Mouse (Mus musculus): Measurements from ENCODE around the gene Caly. TPM values are rescaled to one million over a fixed set of nuclear protein-coding genes. Genes with fewer than 3 reads are reported as not detected.

Gene Caly
- total RNA-seq, 4 experiments from 2014 or later = 184 to 218 (median 213) TPM

DNA sequence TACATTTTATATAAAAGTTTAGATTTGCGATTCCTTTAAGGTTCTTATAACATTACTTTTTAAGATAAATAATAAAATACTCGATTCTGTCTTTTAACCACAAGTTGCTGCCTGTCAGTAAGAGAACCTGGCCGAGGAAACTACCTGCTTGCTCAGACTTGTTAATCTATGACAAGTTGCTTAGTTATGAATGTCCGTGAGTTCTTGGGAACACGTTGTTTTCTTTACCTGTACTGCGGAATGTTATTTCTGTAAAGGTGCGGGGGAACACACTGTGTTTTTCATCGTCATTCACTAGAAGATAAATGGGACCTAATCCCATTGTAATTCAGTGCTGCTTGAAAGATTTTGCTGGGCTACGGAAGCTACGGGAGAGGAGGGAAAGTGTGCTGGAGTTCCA lies 8.3 kb upstream of the Caly start:
- DNase-seq (ENCODE audit: low spot score in 2 of 2) = no peak

DNA sequence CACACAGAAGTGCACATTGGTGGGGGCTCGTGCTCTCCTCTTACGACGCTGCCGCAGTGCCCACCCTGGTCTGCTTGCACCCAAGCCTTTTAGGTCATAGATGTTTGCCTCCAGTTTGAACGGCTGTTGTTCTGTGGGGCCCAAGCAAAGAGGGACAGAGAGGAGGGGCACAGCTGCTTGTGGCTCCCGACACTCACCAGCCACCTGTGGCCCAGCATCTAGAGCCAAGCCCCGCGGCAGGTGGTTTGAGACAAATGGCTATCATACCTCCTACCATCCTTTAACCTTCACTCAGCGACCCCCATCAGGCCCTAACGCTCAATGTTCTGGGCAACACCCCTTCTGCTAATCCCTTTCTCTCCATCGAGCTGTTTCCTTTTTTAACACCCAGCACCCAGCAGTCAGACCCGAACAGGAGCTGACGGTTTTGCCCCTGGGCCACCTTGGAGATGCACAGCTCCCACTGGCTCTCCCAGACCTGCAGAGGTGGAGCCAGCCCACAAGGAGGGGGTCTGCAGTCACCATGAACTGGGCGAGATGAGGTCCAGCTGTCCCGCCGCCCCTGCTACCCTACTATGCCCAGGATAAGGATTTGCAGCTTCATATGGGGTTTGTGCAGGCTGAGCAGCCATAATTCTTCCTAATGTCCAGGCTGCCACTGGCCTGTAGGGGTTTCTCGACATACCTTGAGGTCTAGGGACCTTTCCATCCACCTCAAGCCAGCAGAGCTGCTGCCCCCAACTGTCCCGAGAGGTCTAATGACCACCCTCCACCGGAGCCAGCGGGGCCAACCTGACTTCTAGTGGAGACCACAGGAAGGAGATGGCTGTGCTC lies 723 bp downstream of the Caly start:
- DNase-seq (ENCODE audit: low spot score in 2 of 2) = peak; percentile 52 to 55

DNA sequence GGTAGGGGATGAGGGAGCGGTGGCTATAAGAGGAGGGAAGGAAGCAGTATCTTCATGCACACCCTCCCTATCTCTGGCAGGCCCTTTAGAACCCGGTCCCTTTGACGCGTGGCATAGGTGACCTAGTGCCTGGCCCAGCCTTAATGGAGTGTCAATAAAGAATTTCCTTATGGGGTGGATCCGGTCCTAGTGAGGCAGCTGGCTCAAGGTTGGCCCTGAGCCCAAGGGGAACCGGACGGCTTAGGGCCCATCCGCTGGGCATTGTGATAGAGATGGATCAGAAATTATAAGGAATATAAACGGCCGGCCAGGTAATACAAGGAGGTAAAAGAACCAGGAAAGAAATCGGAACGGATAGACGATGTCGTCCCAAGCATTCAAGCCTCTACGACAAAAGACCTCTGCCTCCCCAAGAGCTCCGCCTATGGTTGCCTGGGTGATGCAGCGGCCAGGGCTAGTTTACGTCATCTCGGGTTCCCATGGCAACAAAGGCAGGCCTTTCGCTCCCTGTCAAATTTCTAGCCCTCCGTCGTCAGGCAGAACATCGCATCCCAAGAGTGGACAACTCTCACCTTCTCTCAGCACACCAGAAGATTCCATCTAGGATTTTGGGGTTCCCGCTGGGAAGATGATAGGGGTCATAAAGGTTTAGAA lies 1.7 kb downstream of the Caly start:
- DNase-seq (ENCODE audit: low spot score in 2 of 2) = peak; percentile 75 to 91

DNA sequence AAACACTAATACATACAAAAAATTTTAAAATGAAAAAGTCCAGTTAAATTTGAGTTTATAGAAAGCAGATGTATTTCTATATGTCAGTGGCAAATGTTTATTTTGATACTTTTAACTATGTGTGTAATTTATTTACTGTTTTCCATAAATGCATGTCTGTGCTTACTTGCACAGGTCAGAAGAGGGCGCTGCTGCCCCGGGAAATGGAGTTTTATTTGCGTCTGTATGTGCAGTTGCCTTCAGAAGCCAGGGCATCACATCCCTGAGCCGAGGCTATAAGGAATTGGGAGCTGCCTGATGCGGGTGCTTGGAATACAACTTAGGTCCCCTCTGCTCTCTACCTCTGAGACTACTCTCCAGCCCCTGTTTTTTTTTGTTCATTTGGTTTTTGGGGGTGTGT lies 3.6 kb downstream of the Caly start:
- peak; percentile 43 to 56 for DNase-seq (ENCODE audit: low spot score in 2 of 2)

DNA sequence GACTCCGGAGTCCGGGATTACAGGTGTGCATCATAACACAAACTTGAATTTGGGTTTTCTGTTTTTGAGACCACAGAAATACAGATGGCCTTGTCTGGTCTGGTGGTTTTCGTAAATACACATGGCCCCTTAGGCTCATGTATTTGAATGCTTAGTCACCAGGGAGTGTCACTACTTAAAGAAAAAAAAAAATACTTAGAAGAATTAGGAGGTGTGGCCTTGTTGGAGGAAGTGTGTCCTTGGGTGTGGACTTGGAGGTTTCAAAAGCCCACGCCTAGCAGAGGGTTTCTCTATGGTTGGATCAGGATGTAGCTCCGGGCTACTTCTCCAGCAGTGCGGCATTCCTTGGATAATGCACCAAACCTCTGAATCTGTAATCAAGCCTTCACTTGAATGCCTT lies 4.7 kb downstream of the Caly start:
- DNase-seq (ENCODE audit: low spot score in 2 of 2) = no peak

DNA sequence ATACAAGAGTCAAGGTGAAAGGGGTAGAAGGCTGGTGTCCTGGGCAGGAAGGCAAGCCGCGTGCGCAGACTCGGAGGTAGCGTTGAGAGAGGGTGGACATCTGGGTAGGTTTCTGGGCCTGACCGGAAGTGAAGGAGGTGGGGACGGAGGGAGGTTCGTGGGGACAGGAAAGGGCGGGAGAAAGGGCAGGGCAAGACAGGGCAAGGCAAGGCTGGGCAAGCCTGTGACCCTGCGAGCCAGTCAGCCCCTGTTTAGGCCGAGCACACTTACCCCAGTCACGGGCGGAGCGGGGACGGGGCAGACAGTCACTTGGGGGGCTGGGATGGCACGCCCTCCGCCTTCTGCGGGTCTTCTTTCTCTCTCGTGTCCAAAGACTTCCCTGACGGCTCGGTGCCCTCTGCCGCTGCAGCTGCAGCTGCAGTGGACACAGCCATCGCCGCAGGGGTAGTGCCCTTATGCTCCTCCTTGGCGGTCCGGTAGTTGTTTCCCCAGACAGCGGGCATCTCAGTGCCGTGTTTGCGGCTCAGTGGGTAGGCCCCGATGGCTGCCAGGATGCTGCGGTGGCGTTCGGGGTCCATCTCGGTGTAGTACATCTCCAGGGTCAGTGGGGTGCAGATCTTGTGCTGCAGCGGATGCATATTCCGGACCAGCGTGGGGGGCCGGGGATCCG lies 12.2 kb downstream of the Caly start:
- no peak for DNase-seq (ENCODE audit: low spot score in 2 of 2)

DNA sequence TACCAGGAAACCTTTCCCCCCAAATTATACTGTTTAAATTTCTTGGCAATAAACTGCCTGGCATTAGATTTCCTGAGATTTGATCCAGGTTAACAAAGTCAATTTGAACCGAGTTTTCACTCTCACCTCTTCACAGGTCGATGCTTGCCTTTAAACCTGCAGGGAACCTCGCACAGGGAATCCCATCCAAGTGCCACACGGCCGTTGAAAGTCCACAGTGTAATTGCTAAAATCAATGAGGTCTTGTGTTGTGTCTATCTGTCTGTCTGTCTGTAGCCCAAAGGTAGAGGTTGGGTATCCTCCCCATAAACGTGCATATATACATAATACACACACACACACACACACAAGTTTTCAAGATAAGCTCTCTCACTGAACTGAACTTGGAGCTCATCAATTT lies 15.0 kb downstream of the Caly start:
- DNase-seq (ENCODE audit: low spot score in 2 of 2) = no peak

DNA sequence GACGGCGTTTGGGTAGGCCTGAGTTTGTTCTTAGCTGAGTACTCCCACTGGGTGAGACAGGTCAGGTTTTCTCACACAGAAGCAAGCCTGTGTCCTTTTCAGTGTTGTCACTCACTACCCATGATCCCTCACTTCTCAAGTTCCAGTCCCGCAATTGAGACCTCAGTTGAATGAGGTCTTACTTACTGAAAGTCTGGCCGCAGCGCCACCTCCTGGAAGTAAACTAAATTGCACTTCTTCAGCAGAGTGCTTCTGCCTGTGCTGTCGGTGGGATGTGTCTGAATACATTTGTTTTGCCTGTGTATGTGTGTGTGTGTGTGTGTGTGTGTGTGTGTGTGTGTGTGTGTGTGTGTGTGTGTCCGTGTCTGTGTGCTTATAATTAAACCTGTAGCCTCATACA lies 19.3 kb downstream of the Caly start:
- DNase-seq (ENCODE audit: low spot score in 2 of 2) = peak; percentile 56 to 74

DNA sequence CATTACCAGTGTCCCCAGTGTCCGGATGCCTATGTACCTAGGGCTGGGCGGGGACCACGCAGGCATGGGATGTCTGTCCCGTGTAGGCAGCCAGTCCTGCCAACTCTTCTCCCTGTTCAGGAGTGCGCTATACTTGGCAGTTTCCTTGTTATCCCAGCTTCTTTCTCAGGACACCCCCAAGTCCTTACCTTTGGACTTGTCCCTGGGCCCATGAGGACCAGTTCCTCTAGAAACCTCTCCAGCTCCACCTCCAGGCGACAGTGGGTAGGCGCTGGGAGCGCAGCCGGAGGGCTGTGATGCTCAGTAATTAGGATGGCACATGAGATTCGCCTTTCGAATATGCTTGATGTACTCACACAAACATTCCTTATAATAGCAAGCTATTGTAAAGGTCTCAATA lies 20.0 kb downstream of the Caly start:
- no peak for DNase-seq (ENCODE audit: low spot score in 2 of 2)

DNA sequence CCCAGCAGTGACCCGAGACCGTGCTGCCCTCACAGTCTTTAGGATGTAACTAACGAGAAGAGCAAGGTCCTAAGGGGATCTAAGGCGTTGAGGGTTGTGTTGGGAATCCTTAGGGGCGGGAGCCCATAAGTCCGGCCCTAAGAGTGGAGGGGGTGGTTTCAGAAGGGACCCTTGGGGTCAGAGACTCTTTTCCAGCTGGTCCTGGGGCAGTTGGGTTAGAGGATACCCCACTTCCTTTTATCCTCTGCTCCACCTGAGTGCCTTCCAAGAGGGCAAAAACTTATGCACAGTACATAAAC lies 20.6 kb downstream of the Caly start:
- DNase-seq (ENCODE audit: low spot score in 2 of 2) = no peak

DNA sequence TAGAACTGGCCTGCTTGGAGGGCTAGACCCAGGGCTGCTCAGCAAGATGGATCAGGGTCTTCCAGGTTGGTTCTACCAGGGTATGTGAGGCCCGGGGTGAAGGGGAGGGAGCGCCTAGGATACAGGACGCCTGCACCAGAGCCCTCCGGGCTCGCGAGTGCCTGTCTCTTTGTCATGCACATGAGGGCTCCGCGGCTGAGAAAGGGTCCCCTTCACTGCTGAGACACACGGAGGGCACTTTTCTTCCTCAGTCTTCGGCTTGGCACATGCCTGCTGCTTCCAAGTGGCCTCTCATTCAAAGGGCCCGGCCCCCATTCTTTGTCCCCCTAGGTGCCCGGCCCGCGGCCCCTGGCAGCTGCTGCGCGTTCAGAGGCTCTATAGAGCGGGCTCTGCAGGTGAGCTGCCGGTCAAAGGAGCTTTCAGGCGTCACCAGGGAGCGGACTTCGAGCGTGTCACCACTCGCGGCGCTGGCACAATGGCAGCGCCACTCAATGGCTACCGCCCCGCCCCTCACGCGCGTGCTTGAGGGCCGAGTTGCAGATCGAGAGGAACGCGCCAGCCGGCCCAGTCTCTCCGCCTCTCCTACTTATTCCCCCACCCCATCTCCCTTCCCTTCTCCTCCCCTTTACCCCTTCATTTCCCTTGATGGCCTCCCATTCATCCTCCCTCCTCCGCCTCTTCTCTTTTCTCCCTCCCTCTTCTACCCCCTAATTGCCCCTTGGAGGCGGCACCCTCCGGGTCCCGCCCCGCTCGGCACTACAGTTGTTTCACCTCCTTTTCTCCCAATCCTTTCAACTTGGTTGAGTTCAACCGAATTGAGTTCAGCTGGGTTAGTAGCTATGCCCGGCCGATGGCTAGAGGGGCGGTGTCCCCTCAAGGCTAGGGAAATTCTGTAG lies 21.2 kb downstream of the Caly start:
- DNase-seq (ENCODE audit: low spot score in 2 of 2) = no peak

DNA sequence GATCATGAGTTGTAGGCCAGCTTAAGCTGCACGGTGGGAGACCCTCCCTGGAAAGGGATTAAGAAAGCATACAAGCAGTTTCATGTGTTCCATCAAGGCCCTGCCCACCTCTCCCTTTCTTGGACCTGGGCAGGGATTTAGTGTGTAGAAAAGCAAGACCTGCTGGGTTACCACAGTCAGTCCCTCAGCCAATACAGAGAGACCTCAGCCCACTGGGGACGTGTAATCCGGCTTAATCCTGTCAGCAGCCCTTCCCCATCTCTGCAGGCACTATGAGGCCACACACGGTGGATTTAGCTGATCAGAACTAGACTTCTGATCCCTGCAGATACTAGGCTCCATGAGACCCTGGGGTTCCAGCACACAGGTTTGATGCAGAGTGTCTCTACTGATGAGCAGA lies 22.7 kb downstream of the Caly start:
- DNase-seq (ENCODE audit: low spot score in 2 of 2) = no peak

DNA sequence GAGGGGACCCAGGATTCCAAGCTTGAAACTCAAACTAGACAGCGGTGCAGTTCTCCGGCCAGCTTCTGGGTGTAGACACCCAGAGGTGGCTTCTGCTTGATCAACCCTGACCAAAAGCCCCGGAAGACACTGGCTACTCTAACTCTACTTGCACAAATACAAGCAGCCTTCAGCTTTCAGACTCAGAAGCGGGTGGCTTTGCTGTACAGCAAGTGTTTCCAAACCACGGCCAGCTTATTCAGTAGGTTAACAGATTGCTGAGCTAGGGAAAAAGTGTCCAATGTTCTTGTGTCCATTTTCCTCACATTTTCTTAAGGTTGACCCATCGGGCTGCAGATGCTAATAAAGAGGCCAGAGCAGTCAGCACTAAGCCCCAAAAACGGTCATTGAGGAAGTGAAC lies 23.8 kb downstream of the Caly start:
- DNase-seq (ENCODE audit: low spot score in 2 of 2) = no peak

DNA sequence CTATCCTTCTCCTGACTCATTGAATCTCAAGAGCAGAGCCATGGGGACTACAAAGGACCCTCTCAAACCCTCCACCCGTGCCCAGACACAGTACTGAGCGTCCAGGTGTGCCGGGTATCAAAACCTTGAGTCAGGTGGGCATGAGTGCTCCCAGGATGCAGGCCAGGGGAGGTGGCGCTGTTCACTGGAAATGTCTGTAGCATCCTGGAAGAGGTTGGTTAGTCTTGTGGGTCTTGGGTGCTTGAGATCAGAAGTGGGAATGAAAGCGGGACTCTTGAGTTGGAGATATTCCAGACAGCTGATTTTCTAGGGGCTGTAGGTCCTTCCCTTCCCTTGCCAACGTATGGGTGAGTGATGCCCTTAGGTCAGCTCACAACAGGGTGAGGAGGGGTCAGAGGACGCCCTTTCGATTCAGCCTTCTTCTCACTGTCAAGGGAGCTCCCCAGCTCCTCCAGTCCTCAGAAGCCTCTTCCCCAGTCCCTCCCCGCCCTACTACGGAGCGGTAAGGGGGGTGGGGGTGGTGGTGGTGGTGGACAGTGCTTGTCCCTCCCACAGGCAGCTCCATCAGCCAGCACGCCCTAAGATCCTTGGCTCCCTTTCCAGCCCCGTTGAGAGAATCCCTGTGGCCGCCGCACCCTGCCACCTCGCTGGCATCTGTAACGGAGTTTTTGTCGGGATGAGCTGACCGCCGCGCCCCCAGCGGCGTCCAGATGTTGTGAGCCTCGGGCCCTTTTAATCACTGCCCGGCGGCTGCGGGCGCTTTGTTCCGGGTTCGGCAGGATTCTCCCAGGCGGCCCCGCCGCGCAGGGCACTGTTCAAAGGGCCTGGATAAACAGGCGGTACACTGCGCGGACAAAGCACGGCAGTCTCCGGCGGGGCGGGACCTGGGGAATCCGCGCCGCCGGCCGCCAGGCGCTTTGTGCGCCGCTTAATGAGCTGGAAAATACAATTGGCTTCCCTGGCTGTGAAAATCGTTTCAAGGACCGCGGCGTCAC lies 24.6 kb downstream of the Caly start:
- DNase-seq (ENCODE audit: low spot score in 2 of 2) = no peak

DNA sequence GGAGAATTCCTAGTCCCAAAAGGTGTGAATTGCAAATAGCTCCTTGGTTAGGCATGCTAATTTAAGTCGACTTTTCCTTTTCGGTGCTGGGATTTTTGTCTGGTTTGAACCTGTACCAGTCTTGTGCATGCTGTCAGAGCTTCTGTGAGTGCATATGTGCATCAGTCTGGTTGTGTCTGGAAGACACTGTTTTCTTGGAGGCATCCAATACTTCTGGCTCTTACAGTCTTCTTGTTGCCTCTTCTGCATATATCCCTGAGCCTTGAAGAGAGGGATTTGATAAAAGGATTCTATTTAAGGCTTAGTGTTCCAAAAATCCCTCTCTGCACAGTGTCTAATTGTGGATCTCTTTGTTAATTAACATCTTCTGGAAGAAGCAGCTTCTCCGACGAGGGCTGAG lies 28.2 kb downstream of the Caly start:
- no peak for DNase-seq (ENCODE audit: low spot score in 2 of 2)

DNA sequence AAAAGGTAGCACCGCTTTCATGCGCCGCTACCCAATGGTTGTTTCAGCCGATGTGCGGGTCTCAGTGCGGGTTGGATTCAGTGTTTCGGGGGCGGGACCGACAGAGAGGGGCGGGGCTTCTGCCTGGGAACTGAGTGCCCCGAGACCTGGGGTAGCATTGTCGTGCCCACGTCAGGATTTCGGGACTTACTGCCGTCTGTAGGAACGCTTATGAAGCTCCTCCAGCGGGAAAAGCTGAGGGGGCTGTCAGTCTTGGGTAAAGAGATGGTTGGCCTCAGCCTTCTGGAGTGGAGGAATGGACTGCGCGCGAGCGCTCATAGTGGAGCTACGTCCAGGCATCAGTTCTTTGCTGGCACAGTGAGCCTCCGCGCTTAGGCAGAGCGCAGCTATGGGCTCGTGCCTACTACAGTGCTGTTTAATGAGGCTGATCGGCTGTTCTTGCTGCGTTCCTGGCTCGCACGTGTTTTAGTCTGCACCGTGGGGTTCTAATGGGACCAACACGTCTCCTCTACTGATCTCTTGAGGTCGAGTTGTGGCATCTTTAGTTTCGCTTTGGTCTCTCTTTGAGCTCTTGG lies 33.1 kb downstream of the Caly start:
- DNase-seq (ENCODE audit: low spot score in 2 of 2) = no peak

DNA sequence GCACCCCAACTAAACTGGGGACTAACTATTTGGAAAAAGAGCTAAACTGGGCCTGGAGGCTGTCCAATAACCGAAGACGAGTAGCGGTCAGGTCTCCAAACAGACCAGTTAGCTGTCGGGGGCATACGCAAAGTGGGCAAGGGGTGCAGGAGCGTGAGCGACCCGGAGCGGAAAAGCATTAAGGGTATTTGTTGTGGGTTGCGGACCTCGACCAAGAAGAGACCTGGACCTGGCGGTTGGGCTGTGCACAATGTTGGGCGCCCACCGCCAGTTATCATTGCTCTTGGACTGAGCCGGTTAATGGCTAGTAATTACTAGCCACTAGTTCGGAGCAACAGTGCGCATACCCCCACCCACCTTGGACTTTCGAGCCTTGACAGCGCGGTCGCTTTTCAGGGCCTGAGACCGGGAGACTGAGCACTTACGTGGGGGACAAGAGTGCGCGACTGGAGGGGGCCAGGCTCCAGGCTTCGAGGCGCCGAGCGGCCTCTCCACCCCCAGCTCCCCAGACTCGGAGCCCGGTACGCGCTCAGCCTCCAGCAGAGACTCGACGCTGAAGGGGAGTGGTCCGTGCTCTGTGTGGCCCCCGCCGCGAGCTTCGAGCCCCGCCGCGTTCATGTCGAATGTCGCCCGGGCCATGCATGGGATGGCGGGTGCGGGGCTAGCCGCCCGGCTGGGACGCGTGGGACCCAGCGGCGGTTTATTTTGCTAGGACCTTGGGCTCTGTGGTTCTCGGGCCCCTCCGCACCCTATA lies 33.8 kb downstream of the Caly start, which contains the start of gene Msx3:
Gene Msx3, minus strand, starts transcription at position 729 of the 754 bp plus-strand sequence.
- no peak for DNase-seq (ENCODE audit: low spot score in 2 of 2)

DNA sequence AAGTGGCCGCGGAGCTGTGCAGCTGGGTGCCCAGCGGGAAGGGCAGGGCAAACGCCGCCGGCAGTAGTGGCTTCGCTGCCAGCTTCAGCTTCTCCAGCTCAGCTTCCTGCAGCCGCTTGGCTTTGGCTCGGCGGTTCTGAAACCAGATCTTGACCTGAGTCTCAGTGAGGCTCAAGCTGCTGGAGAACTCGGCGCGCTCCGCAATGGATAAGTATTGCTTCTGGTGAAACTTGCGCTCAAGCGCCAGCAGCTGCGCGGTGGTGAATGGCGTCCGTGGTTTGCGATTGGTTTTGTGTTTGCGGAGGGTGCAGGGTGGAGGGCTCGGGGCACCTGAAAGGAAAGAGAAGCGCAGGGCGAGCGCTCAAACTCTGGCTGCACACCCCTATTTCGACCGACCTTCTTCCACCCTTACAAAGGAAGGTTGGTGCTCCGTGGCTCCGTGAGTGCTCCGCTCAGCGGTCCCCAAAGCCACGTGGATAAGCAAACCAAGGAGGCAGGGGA lies 34.5 kb downstream of the Caly start:
- no peak for DNase-seq (ENCODE audit: low spot score in 2 of 2)

DNA sequence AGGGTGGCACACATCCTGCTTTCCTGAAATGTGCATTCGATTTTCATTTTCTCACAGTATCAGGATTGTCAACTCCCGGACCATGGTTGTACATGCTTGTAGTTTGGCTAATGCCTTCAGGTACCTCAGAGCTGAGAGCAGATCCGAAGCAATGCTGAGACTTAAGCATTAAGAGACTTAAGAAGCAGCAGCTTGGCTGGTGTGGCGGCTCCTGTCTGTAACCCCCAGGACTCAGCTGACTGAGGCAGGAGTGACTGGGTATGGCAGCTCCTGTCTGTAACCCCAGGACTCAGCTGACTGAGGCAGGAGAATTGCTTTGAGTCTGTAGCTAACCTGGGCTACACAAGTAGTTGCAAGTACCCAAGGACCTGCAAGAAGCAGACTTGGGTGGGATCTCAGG lies 36.8 kb downstream of the Caly start:
- DNase-seq (ENCODE audit: low spot score in 2 of 2) = no peak
